In the genomic region with DNA sequence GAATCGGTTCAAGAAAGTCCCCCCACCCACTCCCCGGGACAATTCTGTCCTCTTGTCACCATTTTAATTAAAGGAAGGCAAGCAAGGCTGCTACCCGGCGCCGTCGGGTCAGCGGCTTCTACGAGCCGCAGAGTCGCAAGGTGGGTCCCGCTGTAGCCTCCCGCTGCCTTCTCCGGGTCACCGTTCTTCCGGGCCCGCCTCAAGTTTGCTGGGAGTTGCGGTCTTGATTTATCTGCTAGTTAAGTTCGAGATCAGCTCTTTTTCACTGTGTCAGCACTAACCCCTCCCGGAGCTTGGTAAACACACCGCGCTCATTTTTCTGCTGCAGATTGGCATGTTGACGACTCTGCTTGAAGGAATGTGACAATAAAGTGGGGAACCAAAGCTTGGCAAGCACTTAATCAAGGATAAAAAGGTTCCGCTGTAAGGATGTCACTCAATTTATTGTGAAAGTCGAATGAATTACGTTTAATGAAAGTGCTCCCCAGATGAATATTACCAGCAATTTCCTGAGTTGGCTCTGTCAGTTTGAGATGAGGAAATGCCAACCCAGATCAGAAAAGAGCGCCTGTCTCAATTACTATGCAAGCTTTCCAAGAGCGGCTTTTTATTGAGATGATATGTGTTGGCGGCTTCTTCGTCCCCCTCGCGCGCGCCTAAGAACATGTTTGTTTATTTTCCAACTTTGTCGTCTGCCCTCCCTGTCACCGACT, we compare ENCODE assay signal across 10 mouse cellular contexts. TPM values are rescaled to one million over a fixed set of nuclear protein-coding genes. Genes with fewer than 3 reads are reported as not detected.
DNase-seq lines count a peak whose midpoint lies in the region; ATAC-seq and TF ChIP-seq lines count a peak whose summit lies in the region.
"Had no signal": no experiment of that assay in that cellular context is flagged by ENCODE, and none has a peak within 500 bp of the region (broad histone marks: within the 10 kb centered on the region; RNA-seq: fewer than 3 reads in every experiment).

No protein-coding gene starts in this region.

- H3K36me3 ChIP-seq in forebrain, embryonic 15.5 days = no peaks in the 10 kb centered on the region
- H3K36me3 ChIP-seq in midbrain, embryonic 12.5 days = no peaks in the 10 kb centered on the region
- no peaks in the 10 kb centered on the region for H3K36me3 ChIP-seq in intestine, postnatal 0 days (ENCODE audit: control insufficient read depth, insufficient read depth)
- H3K36me3 ChIP-seq: limb, embryonic 12.5 days had no signal

- H3K4me1 ChIP-seq in forebrain, embryonic 15.5 days = peaks cover 48% of the 10 kb centered on the region
- H3K4me1 ChIP-seq in midbrain, embryonic 12.5 days = peaks cover 27% of the 10 kb centered on the region
- H3K4me1 ChIP-seq in intestine, postnatal 0 days (replicated peaks; ENCODE audit: control insufficient read depth, insufficient read depth, low read length) = no peaks in the 10 kb centered on the region

- no peaks in the 10 kb centered on the region for H3K9me3 ChIP-seq in forebrain, embryonic 15.5 days
- no peaks in the 10 kb centered on the region for H3K9me3 ChIP-seq in midbrain, embryonic 12.5 days
- H3K9me3 ChIP-seq in intestine, postnatal 0 days (ENCODE audit: control insufficient read depth) = no peaks in the 10 kb centered on the region
- H3K9me3 ChIP-seq: limb, embryonic 12.5 days had no signal

- under 1% methylated on average over 35 of the region's 35 CpGs for WGBS in forebrain, embryonic 15.5 days
- WGBS in midbrain, embryonic 12.5 days = under 1% methylated on average over 35 of the region's 35 CpGs
- 2% methylated on average over 35 of the region's 35 CpGs for WGBS in intestine, postnatal 0 days

- no peak for TF ChIP-seq CTCF in intestine, postnatal 0 days (IDR thresholded peaks at IDR 0.05; ENCODE audit: low read depth)

- peak overlapping the region; percentile 49 for H3K4me2 ChIP-seq in forebrain, embryonic 15.5 days (replicated peaks)
- peak overlapping the region; percentile 57 for H3K4me2 ChIP-seq in midbrain, embryonic 12.5 days (replicated peaks)
- no peak overlapping the region for H3K4me2 ChIP-seq in intestine, postnatal 0 days (replicated peaks; ENCODE audit: low read depth)
- H3K4me2 ChIP-seq: limb, embryonic 12.5 days had no signal

- peak overlapping the region; percentile 26 for H3K9ac ChIP-seq in forebrain, embryonic 15.5 days (replicated peaks)
- peak overlapping the region; percentile 17; the same call in 1 of the 2 replicates for H3K9ac ChIP-seq in midbrain, embryonic 12.5 days (replicated peaks)
- no peak overlapping the region for H3K9ac ChIP-seq in intestine, postnatal 0 days (ENCODE audit: low read depth, low read length)
- H3K9ac ChIP-seq: limb, embryonic 12.5 days had no signal

- H3K27ac ChIP-seq in forebrain, embryonic 15.5 days (replicated peaks) = peak overlapping the region; percentile 44
- no peak overlapping the region for H3K27ac ChIP-seq in midbrain, embryonic 12.5 days (replicated peaks)
- no peak overlapping the region for H3K27ac ChIP-seq in intestine, postnatal 0 days (ENCODE audit: low read depth, low read length)
- H3K27ac ChIP-seq: limb, embryonic 12.5 days had no signal

- peak; percentile 4; the same call in 1 of the 2 replicates for ATAC-seq in forebrain, embryonic 15.5 days (replicated peaks)
- no peak for ATAC-seq in midbrain, embryonic 12.5 days (ENCODE audit: low FRiP score, low read depth)
- ATAC-seq in intestine, postnatal 0 days = no peak

- peaks cover 49% of the 10 kb centered on the region for H3K27me3 ChIP-seq in forebrain, embryonic 15.5 days
- peaks cover 64% of the 10 kb centered on the region for H3K27me3 ChIP-seq in midbrain, embryonic 12.5 days
- peaks cover 62% of the 10 kb centered on the region for H3K27me3 ChIP-seq in intestine, postnatal 0 days (replicated peaks; ENCODE audit: control insufficient read depth, insufficient read depth, low read length)

- peak overlapping the region; percentile 34 for H3K4me3 ChIP-seq in forebrain, embryonic 15.5 days
- peak overlapping the region; percentile 31 for H3K4me3 ChIP-seq in midbrain, embryonic 12.5 days
- no peak overlapping the region for H3K4me3 ChIP-seq in intestine, postnatal 0 days (ENCODE audit: low read depth, low read length)
- H3K4me3 ChIP-seq: limb, embryonic 12.5 days had no signal

- peak; percentile 6 for DNase-seq in right cerebral cortex, postnatal 25 days
- no peak for DNase-seq in right cerebral cortex, adult 18-20 months
- peak; percentile 10 for DNase-seq in right cerebral cortex, postnatal 4 days
- no peak for DNase-seq in heart, postnatal 4 days
- no peak for DNase-seq in spleen, postnatal 4 days (ENCODE audit: low spot score in 2 of 2)
- DNase-seq: kidney, postnatal 4 days had no signal

RNA-seq across cellular contexts. Expression of a gene that starts 7.7 kb away (rescaled TPM):
- 40.1 and 42.9 TPM in 2 replicates for polyA plus RNA-seq in forebrain, embryonic 15.5 days (2015; fragmentation: Nextera tagmentation; extraction: Ambion mirVana)
- 15.7 and 16.5 TPM in 2 replicates for polyA plus RNA-seq in midbrain, embryonic 12.5 days (2016; fragmentation: Nextera tagmentation; extraction: Ambion mirVana)
- under 1 TPM in 1 of 2 experiments, not detected in 1; 0.10 TPM for total RNA-seq in heart, postnatal 4 days (2021)
- 0.23 and 0.24 TPM in 2 replicates for polyA plus RNA-seq in intestine, postnatal 0 days (2015; fragmentation: Nextera tagmentation; extraction: Ambion mirVana)

Comparison
In these comparisons a context has a peak if more than half of its experiments do, and no peak if none do; other contexts are left out.
1. DNase-seq: peak in right cerebral cortex, postnatal 25 days (single experiment) and right cerebral cortex, postnatal 4 days (single experiment); none in right cerebral cortex, adult 18-20 months (single experiment), heart, postnatal 4 days (single experiment) and spleen, postnatal 4 days (0 of 2).
2. RNA of a gene that starts 7.7 kb away (polyA plus RNA-seq): 40.1 to 42.9 TPM in forebrain, embryonic 15.5 days and 15.7 to 16.5 TPM in midbrain, embryonic 12.5 days; 0.23 to 0.24 TPM in intestine, postnatal 0 days; every median in the first group is over 10 times any median in the second.